Mouse (Mus musculus): Measurements from ENCODE around the gene Cryba2. TPM values are rescaled to one million over a fixed set of nuclear protein-coding genes. Genes with fewer than 3 reads are reported as not detected.

Cryba2 gene
- polyA plus RNA-seq, 1 experiment from 2014 or later = 2.1 TPM

DNA sequence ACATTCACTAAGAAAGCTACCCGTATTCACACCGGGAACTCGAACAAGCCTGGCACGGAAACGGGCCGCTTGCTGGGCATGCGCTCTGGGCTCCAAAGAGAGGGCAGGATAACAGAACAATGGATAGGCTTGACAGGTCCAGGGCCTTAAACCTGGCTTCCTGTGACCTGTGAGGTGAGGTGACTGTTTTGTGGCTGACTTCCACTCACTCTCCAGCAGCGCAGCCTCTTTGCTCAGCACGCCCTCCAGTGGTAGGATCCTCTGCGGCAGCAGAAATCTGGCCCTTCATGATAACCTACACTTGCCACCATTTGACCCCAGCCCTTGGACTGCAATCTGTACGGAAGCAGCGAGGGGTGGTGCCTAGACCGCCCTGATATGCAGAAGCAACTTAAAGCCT, 22.8 kb upstream of the Cryba2 start:
- Histone ChIP-seq H3K9me3 (ENCODE audit: control insufficient read depth, low read length) (no peaks in the 10 kb centered on the region), H3K27ac (ENCODE audit: low read depth, low read length) (no peak overlapping the region), H3K4me1 (ENCODE audit: control insufficient read depth, insufficient read depth, low read depth, low read length) (no peaks in the 10 kb centered on the region), H3K27me3 (replicated peaks; ENCODE audit: control insufficient read depth, insufficient read depth, low read length) (peaks cover 2% of the 10 kb centered on the region; the same call in 1 of the 2 replicates), H3K4me2 (ENCODE audit: low read length) (0 out of 2 replicates have a peak overlapping the region, but pooled peaks have one; percentile 10), H3K36me3 (ENCODE audit: control insufficient read depth, insufficient read depth, low read length) (no peaks in the 10 kb centered on the region), H3K9ac (ENCODE audit: low read depth, low read length) (no peak overlapping the region), H3K4me3 (ENCODE audit: low read length) (no peak overlapping the region)
- WGBS = 27% methylated on average over 13 of the region's 13 CpGs
- no peak for ATAC-seq

DNA sequence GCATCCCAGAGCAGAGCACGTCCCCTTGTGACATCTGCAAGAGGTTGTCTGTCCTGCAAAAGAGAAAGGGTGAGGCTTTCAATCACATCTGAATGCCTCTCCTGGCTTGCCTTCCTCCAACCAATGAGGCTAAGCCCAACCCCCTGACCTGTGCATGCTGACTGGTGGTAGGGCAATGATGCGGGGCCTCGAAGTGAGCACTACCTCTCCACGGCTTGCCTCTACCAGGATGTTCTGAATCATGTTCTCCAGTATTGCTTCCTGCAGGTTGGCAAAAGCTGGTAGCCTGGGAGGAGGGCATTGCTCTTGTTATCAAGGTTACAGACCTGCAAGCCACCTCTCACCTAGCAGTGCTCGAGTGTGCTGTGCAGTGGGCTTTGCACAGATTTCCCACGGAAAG, 9.2 kb upstream of the Cryba2 start:
- no peak overlapping the region for H3K4me2 ChIP-seq (ENCODE audit: low read length)
- H3K27ac ChIP-seq (ENCODE audit: low read depth, low read length) = no peak overlapping the region
- peaks cover 8% of the 10 kb centered on the region for H3K4me1 ChIP-seq (ENCODE audit: control insufficient read depth, insufficient read depth, low read depth, low read length)
- no peak overlapping the region for H3K4me3 ChIP-seq (ENCODE audit: low read length)
- WGBS = 28% methylated on average over 6 of the region's 6 CpGs
- no peak for ATAC-seq
- H3K9ac ChIP-seq (ENCODE audit: low read depth, low read length) = no peak overlapping the region
- no peaks in the 10 kb centered on the region for H3K9me3 ChIP-seq (ENCODE audit: control insufficient read depth, low read length)
- H3K27me3 ChIP-seq (replicated peaks; ENCODE audit: control insufficient read depth, insufficient read depth, low read length) = peaks cover 52% of the 10 kb centered on the region
- H3K36me3 ChIP-seq (ENCODE audit: control insufficient read depth, insufficient read depth, low read length) = no peaks in the 10 kb centered on the region

DNA sequence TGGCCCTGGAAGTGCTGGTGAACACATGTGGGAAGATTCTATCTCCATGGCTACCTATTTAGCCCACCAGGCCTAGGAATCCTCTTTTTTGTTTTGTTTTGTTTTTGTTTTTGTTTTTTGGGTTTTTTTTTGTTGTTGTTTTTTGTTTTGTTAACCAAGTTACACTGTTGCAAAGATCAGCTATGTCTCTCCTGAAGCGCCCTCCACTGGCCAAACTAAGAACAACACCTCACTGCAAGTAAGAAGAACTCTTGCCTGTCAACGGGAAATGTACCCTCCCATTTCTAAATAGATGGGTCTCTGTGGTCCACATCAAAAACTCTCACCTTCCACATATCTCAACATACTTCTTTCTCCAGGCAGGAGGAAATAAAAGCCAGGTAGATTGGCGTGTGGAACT, 8.7 kb upstream of the Cryba2 start:
- Histone ChIP-seq H3K9ac (ENCODE audit: low read depth, low read length) (no peak overlapping the region), H3K27me3 (replicated peaks; ENCODE audit: control insufficient read depth, insufficient read depth, low read length) (peaks cover 56% of the 10 kb centered on the region), H3K9me3 (ENCODE audit: control insufficient read depth, low read length) (no peaks in the 10 kb centered on the region), H3K4me3 (ENCODE audit: low read length) (no peak overlapping the region), H3K4me2 (ENCODE audit: low read length) (no peak overlapping the region), H3K36me3 (ENCODE audit: control insufficient read depth, insufficient read depth, low read length) (no peaks in the 10 kb centered on the region), H3K4me1 (ENCODE audit: control insufficient read depth, insufficient read depth, low read depth, low read length) (peaks cover 8% of the 10 kb centered on the region), H3K27ac (ENCODE audit: low read depth, low read length) (no peak overlapping the region)
- WGBS = 3% methylated on average over 3 of the region's 3 CpGs
- no peak for ATAC-seq

DNA sequence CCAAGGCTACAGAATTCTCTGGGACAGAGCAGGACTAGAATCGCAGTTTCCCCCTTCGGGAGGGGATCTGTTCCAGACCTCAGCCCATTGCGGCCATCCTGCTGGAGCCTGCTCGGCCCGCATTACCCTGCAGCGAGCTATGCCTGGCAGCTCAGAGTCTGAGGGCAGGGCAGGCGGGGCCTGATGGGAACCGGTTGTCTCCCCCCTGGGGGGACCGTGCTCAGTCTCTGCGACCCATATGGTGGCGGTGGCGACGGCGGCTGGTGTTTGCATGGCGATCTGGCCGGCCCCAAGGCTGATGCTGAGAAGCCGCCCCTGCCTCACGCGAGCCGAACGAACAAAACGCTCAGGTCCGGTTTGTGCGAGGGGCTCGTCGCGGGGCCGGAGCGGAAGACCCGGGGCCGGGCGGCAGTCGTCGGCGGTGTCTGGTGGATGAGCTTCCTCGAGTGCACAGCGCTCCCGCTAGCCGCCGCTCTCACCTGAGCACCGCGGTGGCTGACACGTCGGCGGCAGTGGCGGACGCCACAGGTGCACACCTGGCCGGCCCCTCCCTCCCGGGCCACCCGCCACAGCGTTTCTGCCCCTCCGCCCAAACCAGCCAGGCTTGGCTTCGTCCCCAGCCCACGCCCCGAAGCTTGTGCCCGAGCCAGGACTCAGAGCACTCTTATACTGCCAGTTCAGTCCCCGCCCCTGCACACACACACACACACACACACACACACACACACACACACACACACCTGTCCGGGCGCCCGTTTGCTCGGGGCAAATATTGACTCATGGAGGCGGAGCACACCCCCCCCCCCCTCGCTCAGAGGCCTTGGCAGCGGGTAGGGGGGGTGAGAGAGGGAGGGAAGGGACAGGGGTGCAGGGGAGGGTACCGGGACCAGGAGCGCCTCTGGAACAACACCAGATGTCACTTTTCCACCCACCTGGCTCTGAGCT, 7.7 kb upstream of the Cryba2 start:
- peak overlapping the region; percentile 58 for H3K9ac ChIP-seq (ENCODE audit: low read depth, low read length)
- H3K4me3 ChIP-seq (ENCODE audit: low read length) = peak overlapping the region; percentile 39
- H3K27me3 ChIP-seq (replicated peaks; ENCODE audit: control insufficient read depth, insufficient read depth, low read length) = peaks cover 64% of the 10 kb centered on the region
- H3K4me1 ChIP-seq (ENCODE audit: control insufficient read depth, insufficient read depth, low read depth, low read length) = peaks cover 8% of the 10 kb centered on the region
- 1% methylated on average over 50 of the region's 66 CpGs for WGBS
- no peak overlapping the region for H3K27ac ChIP-seq (ENCODE audit: low read depth, low read length)
- H3K4me2 ChIP-seq (ENCODE audit: low read length) = peak overlapping the region; percentile 66
- ATAC-seq = peak; percentile 49
- no peaks in the 10 kb centered on the region for H3K9me3 ChIP-seq (ENCODE audit: control insufficient read depth, low read length)
- no peaks in the 10 kb centered on the region for H3K36me3 ChIP-seq (ENCODE audit: control insufficient read depth, insufficient read depth, low read length)

DNA sequence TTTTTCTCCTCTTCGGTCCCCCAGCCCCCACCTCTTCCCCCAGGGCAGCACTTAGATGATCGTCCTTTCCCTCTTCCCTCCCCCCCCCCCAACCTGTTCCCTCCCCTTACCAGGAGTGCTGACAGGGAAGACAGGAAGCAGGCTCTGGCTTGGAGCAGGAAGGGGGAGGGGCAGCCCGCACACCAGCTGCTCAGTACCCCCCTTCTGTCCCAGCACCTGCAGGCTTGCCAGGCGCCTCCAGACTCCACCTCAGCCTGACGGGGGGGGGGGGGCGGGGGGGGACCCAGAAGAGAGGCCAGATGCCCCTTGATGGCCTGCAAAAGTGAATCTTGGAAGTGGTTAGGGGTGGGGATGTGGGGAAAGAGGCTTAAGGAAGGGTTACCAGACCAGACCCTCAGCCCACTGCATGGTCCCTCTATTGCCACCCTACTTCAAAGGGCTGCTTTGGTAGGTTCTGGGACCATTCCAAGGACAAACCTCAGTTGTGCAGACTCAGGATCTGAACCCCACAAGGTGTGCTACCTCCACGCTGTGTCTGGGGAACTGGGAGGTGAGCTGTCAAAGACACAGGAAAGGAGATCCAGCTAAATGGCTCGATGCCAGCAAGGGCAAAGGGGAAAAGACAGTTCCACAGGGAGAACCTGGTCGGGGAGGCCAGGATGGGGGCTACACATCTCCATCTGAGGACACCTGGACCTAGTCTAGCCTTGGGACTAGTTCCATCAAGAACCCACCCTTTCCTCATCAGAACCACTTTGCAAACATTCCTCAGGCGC, 5.9 kb upstream of the Cryba2 start:
- no peak overlapping the region for H3K9ac ChIP-seq (ENCODE audit: low read depth, low read length)
- H3K4me2 ChIP-seq (ENCODE audit: low read length) = no peak overlapping the region
- H3K27ac ChIP-seq (ENCODE audit: low read depth, low read length) = no peak overlapping the region
- no peaks in the 10 kb centered on the region for H3K9me3 ChIP-seq (ENCODE audit: control insufficient read depth, low read length)
- H3K27me3 ChIP-seq (replicated peaks; ENCODE audit: control insufficient read depth, insufficient read depth, low read length) = peaks cover 74% of the 10 kb centered on the region
- no peak overlapping the region for H3K4me3 ChIP-seq (ENCODE audit: low read length)
- no peaks in the 10 kb centered on the region for H3K36me3 ChIP-seq (ENCODE audit: control insufficient read depth, insufficient read depth, low read length)
- 9% methylated on average over 8 of the region's 10 CpGs for WGBS
- ATAC-seq = no peak
- peaks cover 8% of the 10 kb centered on the region for H3K4me1 ChIP-seq (ENCODE audit: control insufficient read depth, insufficient read depth, low read depth, low read length)

DNA sequence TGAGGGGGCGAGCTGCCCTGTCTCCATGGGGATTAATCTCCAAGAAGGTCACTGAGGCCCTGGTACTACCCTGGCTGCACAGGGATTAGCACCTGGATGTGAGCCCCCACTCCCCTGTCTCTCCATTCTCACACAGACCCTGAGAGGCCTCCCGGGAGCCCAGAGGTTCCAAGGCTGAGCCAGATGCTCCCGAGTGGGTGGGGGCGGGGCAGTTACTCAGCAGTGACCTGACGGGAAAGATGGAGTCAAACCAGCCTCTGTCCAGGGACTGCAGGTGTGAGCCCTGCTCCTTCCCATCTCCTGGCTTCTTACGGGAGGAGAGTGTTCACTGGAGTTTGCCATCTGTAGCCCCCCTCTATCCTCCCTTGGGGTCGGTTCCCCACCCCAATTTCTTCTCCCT, 5.0 kb upstream of the Cryba2 start:
- Histone ChIP-seq H3K27ac (ENCODE audit: low read depth, low read length) (no peak overlapping the region), H3K4me1 (ENCODE audit: control insufficient read depth, insufficient read depth, low read depth, low read length) (peaks cover 13% of the 10 kb centered on the region), H3K4me2 (ENCODE audit: low read length) (no peak overlapping the region), H3K9me3 (ENCODE audit: control insufficient read depth, low read length) (no peaks in the 10 kb centered on the region), H3K9ac (ENCODE audit: low read depth, low read length) (no peak overlapping the region), H3K4me3 (ENCODE audit: low read length) (no peak overlapping the region), H3K36me3 (ENCODE audit: control insufficient read depth, insufficient read depth, low read length) (no peaks in the 10 kb centered on the region), H3K27me3 (replicated peaks; ENCODE audit: control insufficient read depth, insufficient read depth, low read length) (peaks cover 66% of the 10 kb centered on the region)
- ATAC-seq = no peak
- WGBS = 9% methylated on average over 7 of the region's 7 CpGs

DNA sequence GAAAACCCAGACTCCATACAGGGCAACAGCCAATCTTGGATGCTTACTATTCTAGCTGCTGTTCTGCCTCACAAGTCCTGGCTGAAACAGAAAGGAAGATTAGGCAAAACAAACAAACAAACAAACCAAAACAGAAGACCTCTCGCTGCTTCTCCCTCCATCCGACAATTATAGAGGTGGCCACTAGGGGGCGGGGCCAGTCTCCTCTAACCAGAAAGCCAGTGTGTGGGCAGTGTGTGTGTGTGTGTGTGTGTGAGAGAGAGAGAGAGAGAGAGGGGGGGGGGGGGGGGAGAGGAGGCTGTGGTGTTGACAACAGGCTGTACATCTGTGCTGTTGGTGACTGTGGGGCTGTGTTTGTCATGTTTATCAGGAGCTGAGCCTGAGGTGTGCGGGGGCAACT, 2.0 kb upstream of the Cryba2 start:
- H3K4me3 ChIP-seq (ENCODE audit: low read length) = no peak overlapping the region
- H3K27me3 ChIP-seq (replicated peaks; ENCODE audit: control insufficient read depth, insufficient read depth, low read length) = peaks cover 76% of the 10 kb centered on the region
- peaks cover 12% of the 10 kb centered on the region for H3K4me1 ChIP-seq (ENCODE audit: control insufficient read depth, insufficient read depth, low read depth, low read length)
- H3K4me2 ChIP-seq (ENCODE audit: low read length) = no peak overlapping the region
- 21% methylated on average over 4 of the region's 4 CpGs for WGBS
- H3K36me3 ChIP-seq (ENCODE audit: control insufficient read depth, insufficient read depth, low read length) = no peaks in the 10 kb centered on the region
- H3K27ac ChIP-seq (ENCODE audit: low read depth, low read length) = no peak overlapping the region
- no peaks in the 10 kb centered on the region for H3K9me3 ChIP-seq (ENCODE audit: control insufficient read depth, low read length)
- H3K9ac ChIP-seq (ENCODE audit: low read depth, low read length) = no peak overlapping the region
- peak; percentile 48; the same call in 1 of the 2 replicates for ATAC-seq

DNA sequence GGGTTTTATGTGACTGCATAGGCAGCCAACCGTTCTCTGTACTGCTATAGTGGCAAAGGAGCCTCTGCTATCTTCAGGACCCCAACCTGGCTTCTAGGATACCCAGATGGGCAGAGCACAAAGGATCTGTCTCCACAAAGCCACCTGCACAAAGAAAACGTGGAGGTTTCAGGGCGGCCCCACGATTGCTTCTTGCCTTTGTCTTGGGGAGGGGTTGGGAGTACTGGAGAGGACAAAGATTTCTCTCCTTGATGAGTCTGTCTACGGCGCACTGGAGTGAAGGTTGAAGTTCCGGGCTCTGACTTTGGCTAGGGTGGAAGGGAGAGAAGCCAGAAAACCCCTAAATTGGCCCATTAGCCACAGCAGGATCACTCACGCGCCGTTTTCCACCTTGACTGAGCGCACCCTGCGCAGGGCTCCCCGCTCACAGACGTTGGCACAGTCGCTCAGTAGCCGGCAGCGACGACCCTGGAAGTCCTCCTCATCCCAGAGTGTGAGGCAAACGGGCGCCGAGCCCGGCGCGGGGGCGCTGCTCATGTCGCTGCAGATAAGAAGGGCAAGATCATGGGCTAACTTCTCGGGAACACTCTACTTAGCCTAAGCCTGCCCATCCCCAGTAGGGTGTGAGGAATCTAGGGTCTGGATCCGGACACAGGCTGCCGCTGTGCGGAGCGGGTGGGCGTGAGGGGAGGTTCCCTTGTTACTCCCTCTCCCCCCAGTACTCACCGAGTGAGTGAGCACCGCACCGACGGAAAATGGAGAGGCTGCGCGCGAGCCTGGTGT, 401 bp downstream of the Cryba2 start:
- no peak overlapping the region for H3K27ac ChIP-seq (ENCODE audit: low read depth, low read length)
- H3K4me3 ChIP-seq (ENCODE audit: low read length) = peak overlapping the region; percentile 34
- peak overlapping the region; percentile 41 for H3K9ac ChIP-seq (ENCODE audit: low read depth, low read length)
- H3K36me3 ChIP-seq (ENCODE audit: control insufficient read depth, insufficient read depth, low read length) = no peaks in the 10 kb centered on the region
- H3K9me3 ChIP-seq (ENCODE audit: control insufficient read depth, low read length) = no peaks in the 10 kb centered on the region
- H3K27me3 ChIP-seq (replicated peaks; ENCODE audit: control insufficient read depth, insufficient read depth, low read length) = peaks cover 73% of the 10 kb centered on the region
- peak overlapping the region; percentile 53 for H3K4me2 ChIP-seq (ENCODE audit: low read length)
- ATAC-seq = peak; percentile 15; the same call in 1 of the 2 replicates
- 2% methylated on average over 39 of the region's 39 CpGs for WGBS
- H3K4me1 ChIP-seq (ENCODE audit: control insufficient read depth, insufficient read depth, low read depth, low read length) = peaks cover 12% of the 10 kb centered on the region
